Mouse (Mus musculus) liver, postnatal 0 days (tissue): ENCODE measurements around the gene Gm826. TPM values are rescaled to one million over a fixed set of nuclear protein-coding genes. Genes with fewer than 3 reads are reported as not detected.

Experiments
- ATAC-seq: fragments of 200-750 bp; cut with Nextera tagmentation; 2 replicates; pipeline ENCODE4 v1.8.0; 2017; ENCODE audit warnings: mild to moderate bottlenecking, moderate library complexity
- DNase-seq: peaks from one replicate; pipeline ENCODE4 v3.0.0-alpha.2; 2016
- H3K27ac ChIP-seq: fragments of 300-500 bp; sonication (generic); 2 replicates; pipeline ENCODE4 v1.5.1; 2014; ENCODE audit warnings: antibody characterized with exemption, moderate library complexity, mild to moderate bottlenecking, low read depth
- H3K27me3 ChIP-seq: fragments of 300-500 bp; sonication (generic); 2 replicates; pipeline ENCODE4 v1.6.1; 2014; ENCODE audit warnings: low read length, control low read depth, mixed read lengths; ENCODE audit not compliant: insufficient read depth
- H3K36me3 ChIP-seq: fragments of 300-500 bp; sonication (generic); replicated peaks from 2 replicates; pipeline ENCODE4 v1.6.1; 2014; ENCODE audit warnings: mild to moderate bottlenecking, control low read depth, low read length, moderate library complexity, mixed read lengths; ENCODE audit not compliant: insufficient read depth
- H3K4me1 ChIP-seq: fragments of 300-500 bp; sonication (generic); 2 replicates; pipeline ENCODE4 v1.6.1; 2014; ENCODE audit warnings: antibody characterized with exemption, mild to moderate bottlenecking, control low read depth; ENCODE audit not compliant: insufficient read depth
- H3K4me2 ChIP-seq: fragments of 300-500 bp; sonication (generic); 2 replicates; pipeline ENCODE4 v1.6.1; 2014; ENCODE audit warnings: low read depth, mild to moderate bottlenecking, low read length, moderate library complexity, mixed read lengths
- H3K4me3 ChIP-seq: fragments of 300-500 bp; sonication (generic); 2 replicates; pipeline ENCODE4 v1.5.1; 2014; ENCODE audit warnings: low read depth, low read length
- H3K9ac ChIP-seq: fragments of 300-500 bp; sonication (generic); replicated peaks from 2 replicates; pipeline ENCODE4 v1.6.1; 2014; ENCODE audit warnings: mild to moderate bottlenecking, moderate library complexity
- H3K9me3 ChIP-seq: fragments of 300-500 bp; sonication (generic); 2 replicates; pipeline ENCODE4 v1.6.1; 2016; ENCODE audit warnings: mild to moderate bottlenecking, control low read depth, low read length, mixed read lengths
- CTCF ChIP-seq: sonication (generic); IDR thresholded peaks from 2 replicates; pipeline ENCODE4 v1.5.1; 2016; ENCODE audit warnings: antibody characterized with exemption, low read depth
- EP300 ChIP-seq: IDR thresholded peaks from 2 replicates; pipeline ENCODE4 v1.6.1; 2016; ENCODE audit warnings: antibody characterized with exemption, low read depth, mild to moderate bottlenecking
- WGBS: fragments of 180-500 bp; shearing (Covaris S2); extraction: QIAGEN DNeasy Blood & Tissue Kit; methylation state at CpG from one replicate; pipeline ENCODE4 v1.1.7; 2014; ENCODE audit not compliant: insufficient replicate concordance; 5-methylcytosine and 5-hydroxymethylcytosine counted together
- polyA plus RNA-seq: library from polyadenylated mRNA; unstranded; fragments of >200 nt; fragmentation: Nextera tagmentation; extraction: Ambion mirVana; gene quantifications from 2 replicates; pipeline ENCODE4 v1.2.1, GENCODE M21; 2015

Gene Gm826
- polyA plus RNA-seq, 1 experiment from 2014 or later: 1.2 TPM

DNA sequence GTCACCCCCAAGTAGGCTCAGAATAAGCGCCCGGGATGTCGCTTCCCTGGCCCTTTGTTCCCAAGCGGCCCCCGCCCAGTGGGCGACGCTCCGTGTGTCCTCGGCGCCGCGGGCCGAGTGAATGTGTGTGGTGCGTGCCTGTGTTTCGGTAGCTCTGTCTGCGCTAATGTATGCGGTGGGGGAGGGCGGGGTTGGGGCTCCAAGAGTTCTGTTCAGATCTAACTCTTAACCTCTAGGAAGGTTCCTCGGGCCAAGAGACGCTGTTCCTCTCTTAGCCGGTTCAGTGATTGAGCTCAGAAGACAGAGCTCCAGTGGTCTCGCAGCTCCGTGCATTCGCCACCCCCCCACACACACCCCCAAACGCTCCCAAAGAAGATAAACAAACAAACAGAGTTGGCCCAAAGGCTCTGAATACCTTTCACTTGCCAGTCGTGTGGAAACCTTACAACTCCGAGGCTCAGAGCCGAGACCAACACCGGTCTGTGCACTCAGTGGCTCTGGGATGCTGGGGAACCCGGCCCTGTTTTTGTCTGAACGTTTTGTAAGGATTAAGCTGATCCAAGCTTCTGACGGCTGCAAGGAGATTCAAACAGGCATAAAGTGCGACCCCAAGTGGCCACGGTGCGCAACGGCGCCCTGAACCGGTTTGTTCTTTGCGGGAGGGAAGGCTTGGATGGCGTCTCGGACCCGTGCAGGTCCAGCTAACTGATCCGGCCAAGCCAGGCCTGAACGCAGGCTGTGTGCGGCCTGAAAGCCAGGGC is 33.7 kb upstream of the Gm826 start:
- under 1% methylated on average over 45 of the region's 45 CpGs for WGBS
- TF ChIP-seq CTCF: peak; percentile 88
- no peak for TF ChIP-seq EP300
- Histone ChIP-seq H3K9ac (peak overlapping the region; percentile 27), H3K4me1 (peaks cover 5% of the 10 kb centered on the region), H3K36me3 (no peaks in the 10 kb centered on the region), H3K9me3 (no peaks in the 10 kb centered on the region), H3K4me3 (peak overlapping the region; percentile 55), H3K27me3 (peaks cover 85% of the 10 kb centered on the region), H3K27ac (peak overlapping the region; percentile 75), H3K4me2 (peak overlapping the region; percentile 87)
- peak; percentile 86 for DNase-seq
- peak; percentile 53 for ATAC-seq

DNA sequence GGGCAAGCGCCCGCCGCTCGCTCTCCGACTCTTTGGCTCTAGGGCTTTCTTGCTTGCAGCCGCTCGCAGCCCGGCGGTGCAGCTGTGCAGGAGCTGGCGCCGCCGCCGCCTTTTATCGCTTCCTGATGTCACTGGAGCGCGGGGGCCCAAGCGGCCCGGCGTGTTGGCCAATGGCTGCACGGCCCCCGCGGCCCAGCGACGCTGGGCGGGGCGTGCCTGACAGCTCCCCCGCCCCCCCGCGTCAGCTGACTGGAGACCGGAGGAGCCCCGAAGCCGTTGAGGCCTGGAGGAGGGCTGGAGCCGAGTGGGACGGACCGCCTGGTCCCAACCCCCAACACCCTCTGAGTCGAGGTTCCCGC is 33.0 kb upstream of the Gm826 start, which contains the start of gene Mafb:
Gene Mafb, minus strand, starts transcription at position 86 of the 359 bp plus-strand sequence.
- WGBS: 1% methylated on average over 37 of the region's 37 CpGs
- H3K4me3 ChIP-seq: peak within 1 kb of the TSS; percentile 55
- ATAC-seq: peak; percentile 83

DNA sequence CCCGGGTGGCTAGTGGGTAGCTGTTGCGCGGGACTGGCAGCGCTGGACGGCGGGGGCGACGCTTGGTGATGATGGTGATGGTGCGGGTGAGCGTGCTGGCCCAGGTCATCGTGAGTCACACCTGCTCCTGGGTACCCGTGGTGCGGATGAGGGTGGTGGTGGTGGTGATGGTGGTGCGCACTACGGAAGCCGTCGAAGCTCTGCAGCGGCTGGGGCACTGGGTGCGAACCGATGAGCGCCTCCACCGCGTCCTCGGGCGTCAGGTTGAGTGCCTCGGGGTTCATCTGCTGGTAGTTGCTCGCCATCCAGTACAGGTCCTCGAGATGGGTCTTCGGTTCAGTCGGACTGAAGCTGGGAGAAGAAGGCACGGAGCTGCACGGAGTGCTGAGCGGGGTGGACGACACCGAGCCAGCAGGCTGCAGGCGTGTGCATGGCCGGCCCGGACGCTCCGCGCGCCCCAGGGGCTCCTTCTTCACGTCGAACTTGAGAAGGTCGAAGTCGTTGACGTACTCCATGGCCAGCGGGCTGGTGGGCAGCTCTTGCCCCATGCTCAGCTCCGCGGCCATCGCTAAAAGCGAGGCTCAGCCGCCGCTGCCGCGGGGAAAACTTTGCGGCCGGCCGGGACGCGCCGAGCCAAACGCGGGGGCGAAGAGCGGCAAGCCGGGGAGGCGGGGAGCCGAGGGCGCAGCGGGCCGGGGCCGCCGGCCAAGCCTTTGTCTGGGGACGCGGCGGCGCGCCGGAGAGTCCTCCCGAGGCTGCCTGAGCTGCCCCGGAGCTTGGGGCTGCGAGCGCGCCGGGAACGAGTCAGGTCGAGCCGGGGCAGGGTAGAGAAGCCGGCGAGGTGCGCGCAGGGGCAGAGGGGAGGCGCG is 32.4 kb upstream of the Gm826 start:
- 4% methylated on average over 88 of the region's 95 CpGs for WGBS
- H3K36me3 ChIP-seq: no peaks in the 10 kb centered on the region
- TF ChIP-seq EP300 (no peak), CTCF (no peak)
- peak overlapping the region; percentile 44; the same call in 1 of the 2 replicates for H3K27ac ChIP-seq
- no peak for ATAC-seq
- peaks cover 92% of the 10 kb centered on the region for H3K27me3 ChIP-seq
- H3K9me3 ChIP-seq: no peaks in the 10 kb centered on the region
- peak overlapping the region; percentile 55 for H3K4me3 ChIP-seq
- H3K4me1 ChIP-seq: peaks cover 5% of the 10 kb centered on the region
- H3K9ac ChIP-seq: peak overlapping the region; percentile 61
- no peak for DNase-seq
- H3K4me2 ChIP-seq: peak overlapping the region; percentile 87

More for the DNA sequence above, 33.0 kb upstream of the Gm826 start, which contains the start of gene Mafb:
- H3K9me3 ChIP-seq: no peaks in the 10 kb centered on the region
- H3K27me3 ChIP-seq: peaks cover 87% of the 10 kb centered on the region
- peaks cover 5% of the 10 kb centered on the region for H3K4me1 ChIP-seq
- H3K27ac ChIP-seq: peak within 1 kb of the TSS; percentile 75
- TF ChIP-seq CTCF (no peak), EP300 (no peak)
- no peaks in the 10 kb centered on the region for H3K36me3 ChIP-seq
- H3K9ac ChIP-seq: peak within 1 kb of the TSS; percentile 61
- peak; percentile 87 for DNase-seq
- peak within 1 kb of the TSS; percentile 87 for H3K4me2 ChIP-seq

DNA sequence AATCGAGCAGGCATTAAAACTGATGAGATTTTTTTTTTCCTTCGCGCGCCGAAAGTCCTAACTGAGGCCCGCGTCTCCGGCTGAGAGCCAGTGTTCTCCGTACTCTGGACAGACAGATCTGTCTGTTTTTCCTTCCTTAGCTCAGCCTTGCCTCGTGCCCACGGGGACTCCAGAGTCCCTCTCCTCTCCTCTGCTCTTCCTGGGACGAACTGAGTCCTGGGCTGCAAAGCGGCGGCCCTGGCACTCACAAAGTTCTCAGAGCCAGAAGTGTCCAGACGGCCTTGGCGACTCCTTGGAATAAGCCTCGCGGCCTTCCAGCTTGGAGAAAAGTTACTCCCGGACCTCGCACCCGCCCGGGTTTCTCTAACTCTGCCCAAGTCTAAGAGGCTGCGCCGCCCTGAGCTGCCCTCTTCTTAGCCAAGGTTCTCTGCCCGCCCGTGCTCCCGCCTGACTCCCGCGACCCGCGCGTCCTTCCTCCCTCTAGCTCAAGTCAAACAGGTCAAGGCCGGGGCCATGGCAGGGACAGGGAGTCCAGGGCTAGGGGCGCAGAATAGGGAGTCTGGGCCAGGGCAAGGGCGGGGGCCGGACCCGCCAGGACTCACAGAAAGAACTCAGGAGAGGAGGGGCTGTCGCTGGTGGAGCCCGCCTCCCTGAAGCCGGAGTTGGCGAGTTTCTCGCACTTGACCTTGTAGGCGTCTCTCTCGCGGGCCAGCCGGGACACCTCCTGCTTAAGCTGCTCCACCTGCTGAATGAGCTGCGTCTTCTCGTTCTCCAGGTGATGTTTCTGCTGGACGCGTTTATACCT is 31.3 kb upstream of the Gm826 start:
- Histone ChIP-seq H3K4me2 (peak overlapping the region; percentile 87), H3K27ac (peak overlapping the region; percentile 60), H3K4me1 (peaks cover 5% of the 10 kb centered on the region), H3K9ac (peak overlapping the region; percentile 61), H3K36me3 (no peaks in the 10 kb centered on the region), H3K9me3 (no peaks in the 10 kb centered on the region), H3K27me3 (peaks cover 90% of the 10 kb centered on the region), H3K4me3 (peak overlapping the region; percentile 55)
- DNase-seq: no peak
- no peak for ATAC-seq
- no peak for TF ChIP-seq EP300
- TF ChIP-seq CTCF: no peak
- WGBS: 2% methylated on average over 50 of the region's 50 CpGs

DNA sequence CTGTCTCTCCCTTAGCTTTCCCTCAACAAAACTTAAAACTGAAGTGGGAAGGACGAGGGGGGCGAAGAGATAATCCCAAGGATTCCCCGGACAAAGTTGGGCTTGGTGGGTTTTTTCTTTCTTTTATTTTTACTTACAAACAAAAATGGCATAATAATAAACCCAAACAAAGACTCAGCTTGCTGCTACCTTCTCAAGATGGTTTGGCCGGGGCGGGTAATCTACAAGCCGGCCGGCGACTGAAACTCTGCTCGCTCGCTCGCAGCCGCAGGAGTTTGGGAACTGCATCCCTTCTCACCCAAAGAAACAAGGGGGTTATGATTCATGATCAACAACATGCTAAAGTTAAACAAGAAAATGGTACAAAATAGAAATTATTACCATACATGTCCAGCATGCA is 30.7 kb upstream of the Gm826 start:
- H3K36me3 ChIP-seq: no peaks in the 10 kb centered on the region
- 7% methylated on average over 12 of the region's 12 CpGs for WGBS
- TF ChIP-seq CTCF (no peak), EP300 (no peak)
- peaks cover 90% of the 10 kb centered on the region for H3K27me3 ChIP-seq
- H3K4me3 ChIP-seq: peak overlapping the region; percentile 55
- H3K9ac ChIP-seq: no peak overlapping the region
- H3K9me3 ChIP-seq: no peaks in the 10 kb centered on the region
- H3K4me2 ChIP-seq: peak overlapping the region; percentile 87
- DNase-seq (no peak), ATAC-seq (no peak)
- H3K4me1 ChIP-seq: peaks cover 5% of the 10 kb centered on the region
- H3K27ac ChIP-seq: no peak overlapping the region

DNA sequence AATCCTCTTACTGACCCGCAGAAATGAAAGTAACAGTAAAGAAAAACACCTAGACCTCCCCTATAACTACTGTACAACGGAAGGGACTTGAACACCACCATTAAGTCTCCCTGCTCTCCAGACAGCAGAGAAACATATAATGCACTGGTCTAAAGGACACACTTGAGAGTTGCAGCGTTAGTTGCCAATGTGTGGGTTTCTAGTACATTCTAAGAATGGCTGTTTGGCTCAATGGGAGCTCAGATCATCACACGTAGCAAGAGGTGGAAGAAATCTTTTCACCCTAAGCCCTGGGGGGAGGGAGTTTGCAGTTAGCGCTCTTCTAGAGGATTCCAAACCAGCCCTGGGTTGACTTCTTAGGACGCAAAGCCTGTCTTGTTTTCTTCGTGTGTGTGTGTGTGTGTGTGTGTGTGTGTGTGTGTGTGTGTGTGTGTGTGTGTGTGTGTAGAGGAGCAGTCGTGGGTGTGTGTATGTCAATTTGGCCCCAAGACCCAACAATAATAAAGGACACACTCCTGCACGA is 30.2 kb upstream of the Gm826 start:
- H3K4me1 ChIP-seq: peaks cover 5% of the 10 kb centered on the region
- no peak for DNase-seq
- no peak overlapping the region for H3K27ac ChIP-seq
- no peaks in the 10 kb centered on the region for H3K9me3 ChIP-seq
- peaks cover 88% of the 10 kb centered on the region for H3K27me3 ChIP-seq
- WGBS: 9% methylated on average over 9 of the region's 9 CpGs
- H3K4me2 ChIP-seq: peak overlapping the region; percentile 87
- H3K4me3 ChIP-seq: peak overlapping the region; percentile 55
- TF ChIP-seq EP300 (no peak), CTCF (no peak)
- no peak overlapping the region for H3K9ac ChIP-seq
- ATAC-seq: no peak
- no peaks in the 10 kb centered on the region for H3K36me3 ChIP-seq
